Mouse (Mus musculus): ENCODE results near the gene Celf2. TPM values are rescaled to one million over a fixed set of nuclear protein-coding genes. Genes with fewer than 3 reads are reported as not detected.

Gene Celf2
- total RNA-seq, 2 experiments from 2014 or later, result 67.6 to 79.3 TPM

- Histone ChIP-seq H3K4me3 (no peak overlapping the region), H3K27ac (no peak overlapping the region)
- DNase-seq, result no peak
- intact Hi-C loops (cut with DNase I), result no loop called here
- TF ChIP-seq CTCF (IDR thresholded peaks at IDR 0.05), result no peak
These were observed 594.0 kb downstream of the Celf2 start for GRCm38 (mm10) chr2:6915386-6915785.

GRCm38 (mm10) chr2:6913315-6913714 is 596.0 kb downstream of the Celf2 start:
- intact Hi-C loops (cut with DNase I), result loop anchor here (5.0 kb wide), 1 partner anchor 39 kb away; no protein-coding TSS in a partner anchor
- TF ChIP-seq CTCF (IDR thresholded peaks at IDR 0.05), result no peak
- Histone ChIP-seq H3K27ac (no peak overlapping the region), H3K4me3 (no peak overlapping the region)
- no peak for DNase-seq

- Histone ChIP-seq H3K27ac (peak overlapping the region; percentile 38; the same call in 1 of the 2 replicates), H3K4me3 (no peak overlapping the region)
- intact Hi-C loops (cut with DNase I), result loop anchor here (5.0 kb wide), 1 partner anchor 40 kb away; no protein-coding TSS in a partner anchor
- no peak for TF ChIP-seq CTCF (IDR thresholded peaks at IDR 0.05)
- DNase-seq, result no peak
These were observed 597.4 kb downstream of the Celf2 start for GRCm38 (mm10) chr2:6911932-6912331.

GRCm38 (mm10) chr2:6909921-6910320 is 599.4 kb downstream of the Celf2 start:
- peak; percentile 75 for DNase-seq
- intact Hi-C loops (cut with DNase I), result loop anchor here (5.0 kb wide), 1 partner anchor 42 kb away; no protein-coding TSS in a partner anchor
- TF ChIP-seq CTCF (IDR thresholded peaks at IDR 0.05), result no peak; the same call in 1 of the 2 replicates
- H3K4me3 ChIP-seq, result peak overlapping the region; percentile 46
- peak overlapping the region; percentile 66 for H3K27ac ChIP-seq

GRCm38 (mm10) chr2:6904411-6904810 is 605.0 kb downstream of the Celf2 start:
- Histone ChIP-seq H3K4me3 (no peak overlapping the region), H3K27ac (no peak overlapping the region)
- intact Hi-C loops (cut with DNase I), result no loop called here
- DNase-seq, result no peak
- TF ChIP-seq CTCF (IDR thresholded peaks at IDR 0.05), result no peak

- DNase-seq, result no peak
- TF ChIP-seq CTCF (IDR thresholded peaks at IDR 0.05), result no peak
- intact Hi-C loops (cut with DNase I), result no loop called here
- no peak overlapping the region for H3K4me3 ChIP-seq
- no peak overlapping the region for H3K27ac ChIP-seq
These were observed 606.1 kb downstream of the Celf2 start for GRCm38 (mm10) chr2:6903251-6903763.

- TF ChIP-seq CTCF (IDR thresholded peaks at IDR 0.05), result no peak
- intact Hi-C loops (cut with DNase I), result no loop called here
- DNase-seq, result no peak
- Histone ChIP-seq H3K4me3 (no peak overlapping the region), H3K27ac (no peak overlapping the region)
These were observed 612.5 kb downstream of the Celf2 start for GRCm38 (mm10) chr2:6896896-6897295.

GRCm38 (mm10) chr2:6893597-6893996 is 615.8 kb downstream of the Celf2 start:
- Histone ChIP-seq H3K4me3 (no peak overlapping the region), H3K27ac (no peak overlapping the region)
- intact Hi-C loops (cut with DNase I), result no loop called here
- no peak for TF ChIP-seq CTCF (IDR thresholded peaks at IDR 0.05)
- no peak for DNase-seq

- Histone ChIP-seq H3K27ac (no peak overlapping the region), H3K4me3 (no peak overlapping the region)
- TF ChIP-seq CTCF (IDR thresholded peaks at IDR 0.05), result no peak
- no peak for DNase-seq
- intact Hi-C loops (cut with DNase I), result no loop called here
These were observed 616.3 kb downstream of the Celf2 start for GRCm38 (mm10) chr2:6893095-6893494.

- intact Hi-C loops (cut with DNase I), result no loop called here
- peak overlapping the region; percentile 15; the same call in 1 of the 2 replicates for H3K4me3 ChIP-seq
- DNase-seq, result no peak
- H3K27ac ChIP-seq, result no peak overlapping the region
- TF ChIP-seq CTCF (IDR thresholded peaks at IDR 0.05), result no peak
These were observed 624.3 kb downstream of the Celf2 start for GRCm38 (mm10) chr2:6884796-6885711.

- intact Hi-C loops (cut with DNase I), result no loop called here
- no peak for TF ChIP-seq CTCF (IDR thresholded peaks at IDR 0.05)
- Histone ChIP-seq H3K27ac (no peak overlapping the region), H3K4me3 (peak overlapping the region; percentile 15; the same call in 1 of the 2 replicates)
- DNase-seq, result no peak
These were observed 625.2 kb downstream of the Celf2 start for GRCm38 (mm10) chr2:6883996-6884795.

- no peak overlapping the region for H3K27ac ChIP-seq
- DNase-seq, result no peak
- intact Hi-C loops (cut with DNase I), result no loop called here
- TF ChIP-seq CTCF (IDR thresholded peaks at IDR 0.05), result no peak
- no peak overlapping the region for H3K4me3 ChIP-seq
These were observed 627.0 kb downstream of the Celf2 start for GRCm38 (mm10) chr2:6882236-6882885.
